Mouse (Mus musculus) C3H10T1/2 (cell line): ENCODE measurements around the gene Ttc39a. TPM values are rescaled to one million over a fixed set of nuclear protein-coding genes. Genes with fewer than 3 reads are reported as not detected.

Experiments
- polyA plus RNA-seq, 2 experiments: library from polyadenylated mRNA; unstranded; fragments of >200 nt; fragmentation: generic; extraction: Trizol; gene quantifications; one replicate each; pipeline ENCODE4 v1.2.1; 2012; ENCODE audit warnings: missing spikeins in 2 of 2

Ttc39a gene
- under 1 TPM; 0.53 to 0.72 TPM for polyA plus RNA-seq

DNA sequence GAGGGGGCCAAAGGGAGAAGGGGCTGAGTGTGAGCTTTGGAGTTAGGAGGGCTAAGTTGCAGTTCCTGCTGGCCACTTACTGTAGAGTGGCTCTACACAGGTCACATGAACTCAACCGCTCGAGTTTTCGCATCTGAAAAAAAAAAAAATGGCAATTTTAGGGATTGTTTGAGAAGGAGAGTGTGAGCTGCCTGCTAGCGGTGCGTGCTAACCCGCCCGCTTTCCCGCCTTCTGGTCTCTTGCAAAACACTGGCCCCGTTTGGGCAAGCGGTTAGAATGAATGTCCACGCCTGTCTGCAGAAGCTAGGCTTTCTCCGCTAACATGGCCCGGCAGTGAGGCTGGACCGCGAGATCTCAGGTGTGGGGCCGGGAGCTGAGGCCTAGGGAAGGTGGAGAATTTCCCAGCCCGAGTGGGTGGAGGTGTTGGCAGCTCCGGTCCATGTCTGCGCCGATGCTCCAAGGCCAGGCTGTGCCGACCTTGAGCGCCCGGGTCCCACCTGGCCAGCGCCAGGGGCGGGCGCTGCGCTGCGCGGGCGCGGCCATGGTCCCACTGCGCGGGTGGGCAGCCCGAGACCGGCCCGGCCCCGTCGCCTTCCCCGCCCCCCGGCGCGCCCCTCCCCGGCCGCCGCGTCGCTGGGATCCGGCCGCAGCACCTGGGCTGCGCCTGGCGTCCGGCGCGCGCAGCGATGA is at the start of gene Ttc39a:
Ttc39a (plus strand) TSS at position 138 of the 690 bp plus-strand sequence.

DNA sequence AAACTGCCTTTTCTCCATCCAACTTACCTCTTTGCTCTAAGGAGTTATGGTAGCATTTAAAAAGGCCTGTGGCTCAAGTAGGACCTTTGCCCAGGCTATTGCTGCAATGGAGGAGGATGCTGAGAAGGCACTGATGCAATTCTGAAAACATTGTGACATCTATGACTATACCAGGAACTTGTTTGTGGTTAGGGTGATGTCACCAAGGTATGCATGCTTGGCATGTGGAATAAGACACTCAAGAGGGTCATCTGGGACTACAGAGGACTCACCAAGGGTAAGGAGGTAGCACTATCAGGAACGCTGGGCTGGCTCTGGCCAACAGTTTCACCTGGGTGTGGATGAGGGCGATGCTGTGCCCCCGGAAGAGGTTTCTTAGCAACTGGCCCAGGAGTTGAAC is 78.2 kb downstream of the Ttc39a start, which contains the start of gene Rnf11:
Rnf11 (minus strand) TSS at position 108 of the 400 bp plus-strand sequence.

Other genes with a start within 250 kb of the Ttc39a start
- gene Osbpl9, start 204.4 kb upstream of the Ttc39a start, polyA plus RNA-seq = 10 to 100 TPM in 1 of 2 experiments, 1 to 10 TPM in 1; 4.2 to 34.7 TPM
- under 1 TPM; 0.04 to 0.47 TPM for gene Calr4, start 172.1 kb upstream of the Ttc39a start, polyA plus RNA-seq
- gene Eps15, start 126.4 kb upstream of the Ttc39a start, polyA plus RNA-seq = 10 to 100 TPM in 1 of 2 experiments, 1 to 10 TPM in 1; 1.3 to 10.4 TPM
- 10 to 100 TPM in 1 of 2 experiments, 1 to 10 TPM in 1; 3.7 to 17.5 TPM for gene Rnf11, start 78.1 kb downstream of the Ttc39a start, polyA plus RNA-seq
- gene 4930522H14Rik, start 124.7 kb downstream of the Ttc39a start, polyA plus RNA-seq = not detected